Mouse (Mus musculus): ENCODE measurements at regions not wholly inside any gene's neighbourhood (a gene's known extent, or its start where the extent isn't known, plus 50 kb on each side); places are given as distances from the start of the nearest gene placed in this dataset.

DNA sequence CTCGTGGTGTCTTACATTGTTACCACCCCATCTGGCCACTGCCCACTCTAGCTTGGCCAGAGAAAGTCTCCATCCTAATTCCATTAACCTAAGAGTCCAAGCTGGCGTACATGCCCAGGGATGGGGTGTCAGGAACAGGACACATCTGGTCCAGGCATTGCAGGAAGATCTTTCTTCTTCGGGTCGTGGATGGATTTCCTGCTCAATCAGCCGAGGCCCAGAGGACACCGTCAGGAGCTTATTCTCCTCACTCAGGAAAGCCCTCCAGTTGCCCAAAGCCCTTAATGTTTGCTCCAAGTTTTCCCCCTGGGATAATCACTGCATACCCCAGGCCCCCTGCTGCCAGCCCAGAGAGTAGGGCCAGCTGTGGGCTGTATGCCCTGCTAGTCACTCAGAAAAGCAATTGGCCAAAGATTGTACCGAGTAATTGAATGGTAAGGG lies 172.2 kb upstream of the Zfp703 start:
- TF ChIP-seq POLR2A (IDR thresholded peaks at IDR 0.05; ENCODE audit: borderline replicate concordance, low read depth, low read length) (no peak), CTCF (IDR thresholded peaks at IDR 0.05; ENCODE audit: low read depth, low read length) (no peak)
